In genomic region chr8:10971509-10971908, GRCm38 (mm10) we compare ENCODE assay signal across 14 mouse cellular contexts. TPM values are rescaled to one million over a fixed set of nuclear protein-coding genes. Genes with fewer than 3 reads are reported as not detected.
DNase-seq lines count a peak whose midpoint lies in the region; ATAC-seq lines count a peak whose summit lies in the region.
"Had no signal": no experiment of that assay in that cellular context is flagged by ENCODE, and none has a peak within 500 bp of the region (broad histone marks: within the 10 kb centered on the region; RNA-seq: fewer than 3 reads in every experiment).

No protein-coding gene starts in this region.

- no peak overlapping the region for H3K4me3 ChIP-seq in forebrain, embryonic 10.5 days
- H3K4me3 ChIP-seq in forebrain, embryonic 11.5 days (ENCODE audit: low read depth, low read length) = no peak overlapping the region
- no peak overlapping the region for H3K4me3 ChIP-seq in heart, embryonic 12.5 days
- H3K4me3 ChIP-seq in midbrain, embryonic 15.5 days = no peak overlapping the region
- H3K4me3 ChIP-seq: neural tube, embryonic 12.5 days had no signal

- H3K27ac ChIP-seq in forebrain, embryonic 10.5 days = 0 out of 2 replicates have a peak overlapping the region, but pooled peaks have one; percentile 83
- H3K27ac ChIP-seq in forebrain, embryonic 11.5 days (ENCODE audit: low read depth, low read length) = no peak overlapping the region
- H3K27ac ChIP-seq in heart, embryonic 12.5 days (ENCODE audit: poor library complexity, severe bottlenecking) = no peak overlapping the region
- H3K27ac ChIP-seq in midbrain, embryonic 15.5 days = no peak overlapping the region
- H3K27ac ChIP-seq: neural tube, embryonic 12.5 days had no signal

- H3K4me2 ChIP-seq in forebrain, embryonic 11.5 days (ENCODE audit: low read depth, low read length, severe bottlenecking) = no peak overlapping the region
- no peak overlapping the region for H3K4me2 ChIP-seq in heart, embryonic 12.5 days
- H3K4me2 ChIP-seq in midbrain, embryonic 15.5 days = no peak overlapping the region
- H3K4me2 ChIP-seq: neural tube, embryonic 12.5 days had no signal

- no peak for DNase-seq in forebrain, embryonic 10.5 days (ENCODE audit: extremely low spot score, low spot score)
- no peak for DNase-seq in forebrain, embryonic 11.5 days (ENCODE audit: low spot score)
- peak; percentile 34 to 41 for DNase-seq in spleen, postnatal 36 days (ENCODE audit: low spot score in 2 of 2)
- no peak for DNase-seq in spleen, adult 18-20 months
- peak; percentile 4 for DNase-seq in induced T-regulatory cell, adult 2 months (ENCODE audit: low read depth)
- DNase-seq in thymus, postnatal 36 days = peak; percentile 14 to 33
- DNase-seq: adrenal gland, postnatal 25 days; cerebellum, postnatal 25 days; forebrain, postnatal 0 days; lung, adult 18-20 months had no signal

- H3K36me3 ChIP-seq in forebrain, embryonic 10.5 days (replicated peaks) = no peaks in the 10 kb centered on the region
- no peaks in the 10 kb centered on the region for H3K36me3 ChIP-seq in forebrain, embryonic 11.5 days (ENCODE audit: control insufficient read depth, insufficient read depth, low read length)
- no peaks in the 10 kb centered on the region for H3K36me3 ChIP-seq in heart, embryonic 12.5 days
- no peaks in the 10 kb centered on the region for H3K36me3 ChIP-seq in midbrain, embryonic 15.5 days (replicated peaks)
- H3K36me3 ChIP-seq: neural tube, embryonic 12.5 days had no signal

- no peak for ATAC-seq in forebrain, embryonic 11.5 days (replicated peaks; ENCODE audit: low FRiP score)
- ATAC-seq in heart, embryonic 12.5 days (ENCODE audit: insufficient number of reproducible peaks, low FRiP score) = no peak
- no peak for ATAC-seq in midbrain, embryonic 15.5 days (replicated peaks)
- ATAC-seq: inflammation-experienced regulatory T-cells, adult 6 months had no signal

- peaks cover 44% of the 10 kb centered on the region for H3K27me3 ChIP-seq in forebrain, embryonic 10.5 days (ENCODE audit: poor library complexity, severe bottlenecking)
- no peaks in the 10 kb centered on the region for H3K27me3 ChIP-seq in forebrain, embryonic 11.5 days (ENCODE audit: control insufficient read depth, insufficient read depth, low read length)
- H3K27me3 ChIP-seq in heart, embryonic 12.5 days (replicated peaks) = no peaks in the 10 kb centered on the region
- H3K27me3 ChIP-seq in midbrain, embryonic 15.5 days (replicated peaks) = peaks cover 3% of the 10 kb centered on the region; the same call in 1 of the 2 replicates

- no peaks in the 10 kb centered on the region for H3K9me3 ChIP-seq in forebrain, embryonic 10.5 days
- H3K9me3 ChIP-seq in forebrain, embryonic 11.5 days (ENCODE audit: control insufficient read depth, low read length) = no peaks in the 10 kb centered on the region
- no peaks in the 10 kb centered on the region for H3K9me3 ChIP-seq in heart, embryonic 12.5 days (replicated peaks)
- H3K9me3 ChIP-seq in midbrain, embryonic 15.5 days = no peaks in the 10 kb centered on the region
- H3K9me3 ChIP-seq: neural tube, embryonic 12.5 days had no signal

- 84% methylated on average over 5 of the region's 5 CpGs for WGBS in forebrain, embryonic 10.5 days
- 86% methylated on average over 5 of the region's 5 CpGs for WGBS in forebrain, embryonic 11.5 days
- 84% methylated on average over 5 of the region's 5 CpGs for WGBS in heart, embryonic 12.5 days
- 84% methylated on average over 5 of the region's 5 CpGs for WGBS in midbrain, embryonic 15.5 days

- no peak overlapping the region for H3K9ac ChIP-seq in forebrain, embryonic 11.5 days (ENCODE audit: low read length)
- no peak overlapping the region for H3K9ac ChIP-seq in heart, embryonic 12.5 days
- no peak overlapping the region for H3K9ac ChIP-seq in midbrain, embryonic 15.5 days
- H3K9ac ChIP-seq: forebrain, postnatal 0 days; neural tube, embryonic 12.5 days had no signal

- peaks cover 74% of the 10 kb centered on the region for H3K4me1 ChIP-seq in forebrain, embryonic 10.5 days
- peaks cover 24% of the 10 kb centered on the region for H3K4me1 ChIP-seq in forebrain, embryonic 11.5 days (replicated peaks; ENCODE audit: control insufficient read depth, insufficient read depth, low read length)
- peaks cover 55% of the 10 kb centered on the region for H3K4me1 ChIP-seq in heart, embryonic 12.5 days (replicated peaks)
- H3K4me1 ChIP-seq in midbrain, embryonic 15.5 days = peaks cover 30% of the 10 kb centered on the region

RNA-seq across cellular contexts. Expression of gene Irs2, which starts 36.7 kb away (rescaled TPM):
- polyA plus RNA-seq in forebrain, embryonic 10.5 days (2016; fragmentation: Nextera tagmentation; extraction: Ambion mirVana) = 5.7 and 6.1 TPM in 2 replicates
- 6.6 and 7.7 TPM in 2 replicates for polyA plus RNA-seq in forebrain, embryonic 11.5 days (2014; fragmentation: Nextera tagmentation; extraction: Ambion mirVana)
- polyA plus RNA-seq in heart, embryonic 12.5 days (2016; fragmentation: Nextera tagmentation; extraction: Ambion mirVana) = 6.2 and 7.7 TPM in 2 replicates
- polyA plus RNA-seq in midbrain, embryonic 15.5 days (2015; fragmentation: Nextera tagmentation; extraction: Ambion mirVana) = 6.8 and 6.9 TPM in 2 replicates

Comparison
In these comparisons a context has a peak if more than half of its experiments do, and no peak if none do; other contexts are left out.
1. DNase-seq: peak in spleen, postnatal 36 days (2 of 2), induced T-regulatory cell, adult 2 months (single experiment) and thymus, postnatal 36 days (2 of 2); none in forebrain, embryonic 10.5 days (single experiment), forebrain, embryonic 11.5 days (single experiment) and spleen, adult 18-20 months (0 of 2).